Mouse (Mus musculus) myocyte (in vitro differentiated cells): ENCODE measurements around the gene Ids. TPM values are rescaled to one million over a fixed set of nuclear protein-coding genes. Genes with fewer than 3 reads are reported as not detected.
"Not testable (repeated sequence)": the region's sequence is repeated elsewhere in the genome, so short reads cannot be mapped to it uniquely, and the experiment has no call there.

Source experiments
- H3K27me3 ChIP-seq: one replicate; pipeline ENCODE4 v1.6.1; 2011; ENCODE audit not compliant: control insufficient read depth, insufficient read depth, insufficient read length
- H3K36me3 ChIP-seq: one replicate; pipeline ENCODE4 v1.6.1; 2011; ENCODE audit not compliant: control insufficient read depth, insufficient read depth
- H3K4me2 ChIP-seq: one replicate; pipeline ENCODE4 v1.6.1; 2011; ENCODE audit warnings: low read depth, control low read depth
- H3K4me3 ChIP-seq: one replicate; pipeline ENCODE4 v1.5.1; 2011; ENCODE audit warnings: mild to moderate bottlenecking, control low read depth, moderate library complexity
- H3K79me2 ChIP-seq: one replicate; pipeline ENCODE4 v1.6.1; 2011; ENCODE audit not compliant: control insufficient read depth, insufficient read depth
- H3ac ChIP-seq: one replicate; pipeline ENCODE4 v1.6.1; 2011; ENCODE audit not compliant: control insufficient read depth, insufficient read length
- CEBPB ChIP-seq: IDR thresholded peaks from 2 replicates; pipeline ENCODE4 v1.6.1; 2011; ENCODE audit warnings: mild to moderate bottlenecking, moderate library complexity; ENCODE audit not compliant: poor library complexity, insufficient read depth, severe bottlenecking
- E2F4 ChIP-seq: IDR thresholded peaks from one replicate; pipeline ENCODE4 v1.6.1; 2011; ENCODE audit warnings: mild to moderate bottlenecking, control low read depth, moderate library complexity; ENCODE audit not compliant: insufficient read depth
- MAX ChIP-seq: IDR thresholded peaks from one replicate; pipeline ENCODE4 v1.6.1; 2011; ENCODE audit warnings: low read depth, mild to moderate bottlenecking, control low read depth
- MYOD1 ChIP-seq, 3 experiments: IDR thresholded peaks; one replicate each; pipeline ENCODE4 v1.6.1; 2011; ENCODE audit warnings: control low read depth in 2 of 3, low read depth in 2 of 3, mild to moderate bottlenecking in 2 of 3, moderate library complexity in 1 of 3; ENCODE audit not compliant: insufficient read length in 2 of 3, control insufficient read depth in 1 of 3
- MYOG ChIP-seq, 3 experiments: IDR thresholded peaks; one replicate each; pipeline ENCODE4 v1.6.1; 2011; ENCODE audit warnings: control low read depth in 2 of 3, low read depth in 2 of 3, mild to moderate bottlenecking in 2 of 3; ENCODE audit not compliant: insufficient read length in 2 of 3, control insufficient read depth in 1 of 3, insufficient read depth in 1 of 3
- POLR2A ChIP-seq: IDR thresholded peaks from one replicate; pipeline ENCODE4 v1.6.1; 2011; ENCODE audit warnings: low read depth, mild to moderate bottlenecking, control low read depth, moderate library complexity; ENCODE audit not compliant: insufficient read length
- POLR2AphosphoS2 ChIP-seq: IDR thresholded peaks from one replicate; pipeline ENCODE4 v1.6.1; 2011; ENCODE audit warnings: low read depth, control low read depth; ENCODE audit not compliant: insufficient read length
- REST ChIP-seq: IDR thresholded peaks from one replicate; pipeline ENCODE4 v1.6.1; 2011; ENCODE audit warnings: mild to moderate bottlenecking, control low read depth, moderate library complexity; ENCODE audit not compliant: insufficient read depth, insufficient read length
- SRF ChIP-seq: IDR thresholded peaks from one replicate; pipeline ENCODE4 v1.6.1; 2011; ENCODE audit warnings: low read depth; ENCODE audit not compliant: control insufficient read depth, insufficient read length
- TCF12 ChIP-seq: IDR thresholded peaks from one replicate; pipeline ENCODE4 v1.6.1; 2011; ENCODE audit warnings: mild to moderate bottlenecking, control low read depth; ENCODE audit not compliant: poor library complexity, insufficient read depth, severe bottlenecking
- TCF3 ChIP-seq: IDR thresholded peaks from one replicate; pipeline ENCODE4 v1.6.1; 2011; ENCODE audit warnings: low read depth, control low read depth; ENCODE audit not compliant: insufficient read length
- USF1 ChIP-seq: IDR thresholded peaks from one replicate; pipeline ENCODE4 v1.6.1; 2011; ENCODE audit warnings: low read depth, mild to moderate bottlenecking, control low read depth, moderate library complexity
- polyA plus RNA-seq: library from polyadenylated mRNA; unstranded; fragments of >200 nt; fragmentation: generic; extraction: Trizol; gene quantifications from one replicate; pipeline ENCODE4 v1.2.1, GENCODE M21; 2012; ENCODE audit warnings: missing spikeins

The Ids gene
- polyA plus RNA-seq: 6.1 TPM

DNA sequence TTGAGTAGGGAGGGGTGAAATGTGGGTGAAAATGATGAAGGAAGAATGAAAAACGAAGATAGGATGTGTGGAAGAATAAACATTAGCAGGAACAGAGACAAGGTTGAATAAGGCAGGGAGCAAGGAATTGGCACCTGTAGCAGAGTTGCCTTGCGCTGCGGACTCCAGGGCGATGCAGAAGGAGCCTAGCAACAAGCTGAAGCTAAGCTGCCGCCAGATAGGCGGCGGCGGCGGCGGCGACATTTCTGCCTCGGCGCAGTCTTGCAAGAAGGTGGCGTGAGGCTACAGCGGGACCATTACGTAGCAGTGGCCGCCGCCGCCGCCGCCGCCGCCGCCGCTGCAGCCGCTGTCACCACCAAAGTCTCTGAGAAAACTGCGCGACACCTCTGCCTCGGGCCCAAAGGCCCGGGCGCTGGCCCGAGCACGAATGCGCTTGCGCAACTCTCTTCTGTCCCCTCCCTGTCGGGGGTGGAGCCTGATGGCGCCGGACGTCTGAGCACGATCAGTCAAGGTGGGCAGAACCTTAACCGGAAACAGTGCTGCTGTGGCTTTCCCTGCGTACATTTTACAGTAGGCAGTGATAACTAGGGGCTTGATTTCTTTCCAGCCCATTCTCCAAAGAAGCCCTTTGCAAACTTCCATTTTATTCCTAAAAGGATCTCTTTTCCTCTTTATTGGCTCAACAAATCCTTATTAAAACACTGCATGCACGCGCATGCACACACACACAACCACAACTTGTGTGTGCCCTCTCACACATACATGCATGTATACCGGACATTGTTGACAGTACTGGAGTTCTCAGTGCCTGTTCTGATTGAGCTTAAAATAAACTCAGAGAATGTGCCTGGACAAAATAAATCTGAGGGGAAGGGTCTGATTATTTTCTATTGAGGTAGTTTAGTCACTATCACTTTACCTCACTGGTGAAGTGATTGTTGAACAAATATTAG is at the start of gene Ids:
Gene Ids, minus strand, starts transcription at position 424 of the 953 bp plus-strand sequence.
- Histone ChIP-seq H3ac (no peak within 1 kb of the TSS), H3K4me3 (peak within 1 kb of the TSS; percentile 21), H3K36me3 (no peaks in the 10 kb centered on the region), H3K4me2 (peak within 1 kb of the TSS; percentile 74), H3K27me3 (no peaks in the 10 kb centered on the region), H3K79me2 (no peaks in the 10 kb centered on the region)
- TF ChIP-seq MAX (no peak), SRF (no peak), POLR2A (peak; percentile 41), MYOD1 (IDR thresholded peaks at IDR 0.05; ENCODE audit: control insufficient read depth in 1 of 3, insufficient read length in 2 of 3, low read depth in 2 of 3) (no peak), POLR2AphosphoS2 (peak; percentile 46), CEBPB (peak; percentile 86), REST (no peak), TCF3 (no peak), USF1 (no peak), E2F4 (no peak), TCF12 (no peak), MYOG (IDR thresholded peaks at IDR 0.05; ENCODE audit: control insufficient read depth in 1 of 3, insufficient read depth in 1 of 3, insufficient read length in 2 of 3, low read depth in 2 of 3) (no peak)

DNA sequence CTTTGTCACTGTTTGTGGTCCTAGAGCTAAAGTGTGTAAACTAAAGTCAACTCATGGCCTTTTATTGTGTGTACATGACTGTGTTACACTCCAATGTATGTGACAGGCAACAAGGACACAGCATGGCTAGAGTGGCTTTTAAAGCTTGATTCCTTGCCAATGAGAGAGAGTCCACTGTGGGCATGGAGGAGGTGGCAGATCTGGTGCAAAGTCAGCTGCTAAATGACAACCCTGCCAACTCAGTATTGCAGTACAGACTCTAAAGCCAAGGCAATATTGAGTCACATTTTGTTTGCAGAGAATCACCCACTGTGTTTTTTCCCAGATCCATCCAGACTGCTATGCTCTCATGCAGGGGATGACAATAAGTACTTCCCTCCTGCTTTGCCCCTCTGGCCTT is 27.8 kb upstream of the Ids start:
- H3ac ChIP-seq, H3K36me3 ChIP-seq, H3K79me2 ChIP-seq: not testable (repeated sequence)

DNA sequence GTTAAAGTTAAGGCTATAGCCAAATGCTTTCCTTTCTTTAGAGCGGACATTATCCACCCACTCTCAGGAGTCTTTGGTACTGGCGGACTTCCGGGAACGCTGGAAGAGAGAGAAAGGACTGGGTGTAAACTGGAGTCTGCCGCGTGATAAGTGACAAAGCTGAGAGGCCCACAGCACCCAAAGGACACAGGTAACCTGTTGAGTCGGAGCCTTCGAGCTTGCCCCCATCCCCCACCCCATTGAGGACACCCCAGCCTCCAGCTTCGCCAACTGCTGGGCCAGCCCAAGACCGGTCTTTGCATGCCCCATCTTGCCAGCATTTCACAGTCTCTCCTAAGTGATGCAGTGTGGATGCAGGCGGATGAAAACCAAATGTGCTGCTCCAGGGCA is 21.1 kb upstream of the Ids start:
- Histone ChIP-seq H3K79me2 (no peaks in the 10 kb centered on the region), H3K4me3 (peak overlapping the region; percentile 45), H3K27me3 (peaks cover 4% of the 10 kb centered on the region), H3K36me3 (no peaks in the 10 kb centered on the region), H3K4me2 (peak overlapping the region; percentile 77), H3ac (no peak overlapping the region)
- TF ChIP-seq E2F4: no peak

More for the DNA sequence above, 27.8 kb upstream of the Ids start:
- H3K4me2 ChIP-seq, H3K4me3 ChIP-seq, H3K27me3 ChIP-seq: not testable (repeated sequence)

DNA sequence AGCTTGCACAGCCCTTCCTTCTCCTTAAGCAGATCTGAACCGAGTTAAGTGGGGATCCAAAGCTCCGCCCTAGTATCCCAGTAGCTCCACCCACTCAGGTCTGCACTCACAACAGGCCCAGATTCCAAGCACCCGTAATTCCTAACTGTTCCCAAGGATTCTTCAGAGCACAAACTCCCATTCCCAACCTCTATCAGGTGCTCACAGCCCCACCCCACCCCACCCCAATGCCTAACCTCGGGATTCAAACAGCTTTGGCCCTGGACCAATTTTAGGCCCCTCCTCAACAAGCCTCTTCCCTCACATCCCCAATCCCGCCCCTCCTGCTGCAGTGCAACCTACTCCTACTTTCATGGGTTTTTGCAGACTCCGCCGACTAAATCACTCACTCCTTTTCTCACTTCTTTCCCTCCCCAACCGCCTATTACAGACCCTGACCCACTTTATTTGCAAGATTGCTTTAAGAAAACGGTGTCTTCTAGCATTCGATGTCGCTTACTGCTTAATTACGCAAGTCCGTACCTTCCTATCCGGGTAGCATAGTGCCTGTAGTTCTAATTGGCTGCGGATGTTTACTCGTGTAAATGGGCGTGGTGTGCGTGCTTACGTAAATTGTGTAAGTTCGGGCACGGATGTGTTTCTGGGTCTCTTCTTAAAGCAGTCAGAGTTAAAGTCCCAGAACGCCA is 20.5 kb upstream of the Ids start, which contains the start of gene 1110012L19Rik:
Gene 1110012L19Rik, plus strand, starts transcription at position 602 of the 686 bp plus-strand sequence.
- peak within 1 kb of the TSS; percentile 77 for H3K4me2 ChIP-seq
- peaks cover 4% of the 10 kb centered on the region for H3K27me3 ChIP-seq
- peak; percentile 13 for TF ChIP-seq POLR2A
- TF ChIP-seq CEBPB: peak; percentile 66; the same call in 1 of the 2 replicates
- no peak for TF ChIP-seq TCF3
- no peak within 1 kb of the TSS for H3ac ChIP-seq
- H3K36me3 ChIP-seq: no peaks in the 10 kb centered on the region
- no peaks in the 10 kb centered on the region for H3K79me2 ChIP-seq
- H3K4me3 ChIP-seq: peak within 1 kb of the TSS; percentile 45

DNA sequence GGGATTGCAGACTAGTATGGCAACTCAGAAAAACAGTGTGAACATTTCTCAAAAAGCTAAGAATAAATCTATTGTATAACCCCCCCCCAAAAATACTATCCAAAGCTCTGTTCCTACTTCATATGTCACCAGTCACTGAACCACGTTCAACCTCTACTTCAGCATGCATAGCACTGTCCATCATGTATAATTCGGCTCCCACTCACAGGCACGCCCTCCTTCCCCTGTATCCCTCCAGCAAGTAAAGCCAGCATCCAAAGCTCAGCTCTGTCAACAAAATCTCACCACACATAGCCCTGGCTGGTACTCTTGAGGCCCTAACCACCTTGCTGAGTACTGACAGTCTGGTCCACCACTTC is 20.0 kb upstream of the Ids start:
- H3K36me3 ChIP-seq: no peaks in the 10 kb centered on the region
- H3K27me3 ChIP-seq: peaks cover 4% of the 10 kb centered on the region
- peak overlapping the region; percentile 45 for H3K4me3 ChIP-seq
- H3K79me2 ChIP-seq: no peaks in the 10 kb centered on the region
- H3ac ChIP-seq: no peak overlapping the region
- peak overlapping the region; percentile 67 for H3K4me2 ChIP-seq
- TF ChIP-seq REST: no peak

DNA sequence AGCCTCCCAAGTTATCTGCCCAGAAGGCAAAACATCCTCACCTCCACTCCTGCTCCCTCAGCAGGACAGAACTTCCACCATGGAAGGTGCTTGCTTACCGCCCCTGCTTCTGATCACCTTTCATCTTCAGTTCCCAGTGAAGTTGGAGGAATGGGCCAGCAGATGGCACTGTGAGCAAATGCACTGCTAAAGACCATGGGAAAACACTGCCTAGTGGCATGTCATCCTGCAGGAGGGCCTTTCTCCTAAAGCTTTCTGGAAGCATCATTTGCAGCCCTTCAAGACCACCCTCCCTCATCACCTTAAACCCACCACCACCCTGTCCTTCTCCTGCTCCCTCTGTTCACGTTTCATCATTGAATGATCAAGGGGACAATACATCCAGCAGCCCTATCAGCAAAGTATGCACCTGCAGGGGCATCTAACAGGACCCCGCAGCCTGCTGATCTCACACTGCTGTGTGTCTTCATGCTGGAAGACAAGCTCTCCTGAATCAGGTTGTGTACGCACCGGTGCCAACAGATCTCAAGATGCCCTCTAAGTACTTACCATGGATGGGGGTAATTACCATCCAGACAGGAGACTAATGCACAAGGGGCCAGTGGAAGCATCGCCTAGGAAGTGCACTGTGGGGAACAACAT is 9.7 kb upstream of the Ids start:
- H3K79me2 ChIP-seq, H3K4me2 ChIP-seq, H3K36me3 ChIP-seq, H3ac ChIP-seq, H3K4me3 ChIP-seq, H3K27me3 ChIP-seq: not testable (repeated sequence)

DNA sequence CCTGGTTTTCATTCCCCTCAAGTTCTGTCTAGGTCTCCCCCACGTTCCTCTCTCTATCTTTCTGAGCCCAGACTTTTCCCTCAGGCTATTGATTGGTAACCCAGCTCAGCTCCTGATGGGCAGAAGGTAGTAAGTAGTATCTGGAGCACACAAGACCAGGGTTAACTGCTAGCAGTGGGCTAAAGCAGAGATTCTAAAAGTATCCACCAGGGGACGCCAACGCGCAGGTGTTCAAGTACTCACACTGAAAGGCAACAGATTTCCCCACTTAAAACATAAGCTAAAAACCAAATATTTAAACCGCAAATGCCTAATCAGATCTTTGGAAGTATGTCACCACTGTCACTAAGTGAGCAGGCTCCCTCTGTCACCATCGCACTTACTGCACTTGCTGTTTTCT is 4.9 kb upstream of the Ids start:
- not testable (repeated sequence) for H3K36me3 ChIP-seq, H3K4me3 ChIP-seq, H3ac ChIP-seq, H3K4me2 ChIP-seq, H3K79me2 ChIP-seq, H3K27me3 ChIP-seq
